Mouse (Mus musculus) cerebellum, adult 2 months (tissue): ENCODE measurements at regions not wholly inside any gene's neighbourhood (a gene's known extent, or its start where the extent isn't known, plus 50 kb on each side); places are given as distances from the start of the nearest gene placed in this dataset.

Experiments used
- CTCF ChIP-seq: fragments of 200-500 bp; IDR thresholded peaks from 2 replicates; pipeline ENCODE4 v1.5.1; 2011; ENCODE audit warnings: low read depth, mild to moderate bottlenecking, control low read depth, low read length, moderate library complexity, borderline replicate concordance; ENCODE audit not compliant: insufficient read depth
- POLR2A ChIP-seq: fragments of 200-500 bp; IDR thresholded peaks from 2 replicates; pipeline ENCODE4 v1.6.1; 2011; ENCODE audit warnings: low read length, control low read depth, borderline replicate concordance; ENCODE audit not compliant: insufficient read depth

GRCm38 (mm10) chr7:117316126-117316805 is 64.5 kb upstream of the Xylt1 start:
- TF ChIP-seq CTCF (no peak), POLR2A (no peak)
